Mouse (Mus musculus) forebrain, embryonic 13.5 days (tissue): ENCODE data around the gene Ptgr2. TPM values are rescaled to one million over a fixed set of nuclear protein-coding genes. Genes with fewer than 3 reads are reported as not detected.
"Not testable (repeated sequence)": the region's sequence is repeated elsewhere in the genome, so short reads cannot be mapped to it uniquely, and the experiment has no call there.

Experiments
- ATAC-seq: fragments of 200-750 bp; cut with Nextera tagmentation; 2 replicates; pipeline ENCODE4 v1.8.0; 2017
- H3K27ac ChIP-seq: fragments of 300-500 bp; sonication (generic); 2 replicates; pipeline ENCODE4 v1.5.1; 2015; ENCODE audit warnings: inconsistent platforms, mild to moderate bottlenecking, moderate library complexity
- H3K27me3 ChIP-seq: fragments of 300-500 bp; sonication (generic); 2 replicates; pipeline ENCODE4 v1.6.1; 2015; ENCODE audit warnings: mild to moderate bottlenecking, inconsistent platforms
- H3K36me3 ChIP-seq: fragments of 300-500 bp; sonication (generic); 2 replicates; pipeline ENCODE4 v1.6.1; 2015; ENCODE audit warnings: mild to moderate bottlenecking, inconsistent platforms; ENCODE audit not compliant: poor library complexity, severe bottlenecking
- H3K4me1 ChIP-seq: fragments of 300-500 bp; sonication (generic); 2 replicates; pipeline ENCODE4 v1.6.1; 2015; ENCODE audit warnings: inconsistent platforms
- H3K4me2 ChIP-seq: fragments of 300-500 bp; sonication (generic); 2 replicates; pipeline ENCODE4 v1.6.1; 2015; ENCODE audit warnings: inconsistent platforms, mild to moderate bottlenecking, moderate library complexity
- H3K4me3 ChIP-seq: fragments of 300-500 bp; sonication (generic); 2 replicates; pipeline ENCODE4 v1.5.1; 2015; ENCODE audit warnings: mild to moderate bottlenecking, inconsistent platforms
- H3K9ac ChIP-seq: fragments of 300-500 bp; sonication (generic); 2 replicates; pipeline ENCODE4 v1.6.1; 2015; ENCODE audit warnings: mild to moderate bottlenecking, inconsistent platforms
- H3K9me3 ChIP-seq: fragments of 300-500 bp; sonication (generic); replicated peaks from 2 replicates; pipeline ENCODE4 v1.6.1; 2016; ENCODE audit warnings: inconsistent platforms
- WGBS: fragments of 180-500 bp; shearing (Covaris S2); methylation state at CpG from one replicate; pipeline ENCODE4 v1.1.7; 2015; 5-methylcytosine and 5-hydroxymethylcytosine counted together
- polyA plus RNA-seq: library from polyadenylated mRNA; unstranded; fragments of >200 nt; fragmentation: Nextera tagmentation; extraction: Ambion mirVana; gene quantifications from 2 replicates; pipeline ENCODE4 v1.2.1, GENCODE M21; 2015

Ptgr2 gene
- polyA plus RNA-seq, 1 experiment from 2014 or later = 13.3 TPM

DNA sequence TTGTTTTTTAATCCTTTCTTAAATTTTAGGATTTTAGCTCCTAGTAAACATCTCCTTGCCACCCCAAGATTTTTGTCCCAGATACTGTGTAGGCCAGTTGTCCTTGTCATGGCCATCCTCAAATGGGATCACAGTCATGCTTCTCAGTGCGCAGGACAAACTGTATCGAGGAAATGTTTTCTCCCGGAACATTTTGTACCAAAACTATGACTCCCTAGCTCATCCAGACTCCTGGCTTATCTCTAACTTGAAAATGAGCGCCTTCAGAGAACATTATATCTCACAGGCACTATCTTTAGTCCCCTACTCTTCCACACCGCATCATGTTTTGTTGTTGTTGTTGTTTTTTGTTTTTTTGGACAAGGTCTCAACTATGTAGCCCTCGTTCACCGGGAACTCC lies 31.0 kb downstream of the Ptgr2 start:
- Histone ChIP-seq H3K4me1 (peaks cover 33% of the 10 kb centered on the region), H3K9me3 (no peaks in the 10 kb centered on the region), H3K27me3 (no peaks in the 10 kb centered on the region), H3K9ac (peak overlapping the region; percentile 94), H3K4me2 (peak overlapping the region; percentile 95), H3K36me3 (no peaks in the 10 kb centered on the region), H3K27ac (no peak overlapping the region), H3K4me3 (peak overlapping the region; percentile 99)
- 39% methylated on average over 7 of the region's 7 CpGs for WGBS
- ATAC-seq = no peak

DNA sequence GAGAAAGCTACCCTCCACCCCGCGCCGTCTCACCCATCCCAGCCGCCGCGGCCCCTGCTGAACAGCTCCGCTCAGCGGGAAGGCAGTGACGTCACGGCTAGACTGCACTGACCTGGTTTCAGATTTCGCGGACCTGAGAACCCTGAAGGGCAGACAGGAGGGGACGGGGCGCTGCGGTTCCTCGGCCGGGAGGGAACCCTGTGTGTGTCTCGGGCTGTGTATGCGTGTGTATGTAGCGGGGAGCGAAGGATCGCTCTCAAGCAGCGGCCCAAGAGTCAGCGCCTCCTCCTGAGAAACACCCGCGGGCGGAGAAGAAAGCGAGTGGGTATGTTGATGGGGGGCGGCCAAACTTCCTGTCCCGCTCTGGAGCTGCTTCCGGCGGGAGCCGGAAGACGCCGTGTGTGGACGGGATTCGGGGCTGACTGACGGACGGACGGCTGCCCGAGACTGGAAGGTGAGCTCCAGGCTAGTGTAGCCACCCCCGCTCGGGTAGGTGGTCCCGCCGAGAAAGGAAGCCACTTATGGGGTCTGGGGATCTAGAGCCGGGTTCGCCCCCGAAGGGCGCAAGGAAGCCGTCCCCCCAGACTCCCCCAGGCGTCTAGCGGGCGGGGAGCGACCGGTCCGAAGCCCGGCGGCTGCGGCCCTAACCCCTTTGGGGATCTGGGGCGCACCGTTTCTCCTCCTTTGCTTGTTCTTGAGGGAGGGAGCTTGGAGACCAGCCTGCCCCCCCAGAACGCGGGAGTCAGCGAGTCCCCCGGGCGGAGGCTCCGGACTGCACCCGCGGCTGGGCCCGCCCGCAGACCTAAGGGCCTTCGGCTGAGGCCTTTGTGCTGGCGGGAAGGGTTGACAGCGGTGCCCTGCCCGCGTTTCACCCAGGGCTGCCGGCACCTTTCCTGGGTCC lies 31.9 kb downstream of the Ptgr2 start, which contains the start of gene Zfp410:
Gene Zfp410 (plus strand): TSS at position 132 of the 901 bp plus-strand sequence.
- Histone ChIP-seq H3K4me1 (peaks cover 33% of the 10 kb centered on the region), H3K4me3 (peak within 1 kb of the TSS; percentile 99), H3K9me3 (no peaks in the 10 kb centered on the region), H3K36me3 (no peaks in the 10 kb centered on the region), H3K4me2 (peak within 1 kb of the TSS; percentile 95), H3K9ac (peak within 1 kb of the TSS; percentile 94), H3K27me3 (no peaks in the 10 kb centered on the region), H3K27ac (peak within 1 kb of the TSS; percentile 92)
- ATAC-seq = peak; percentile 94
- WGBS = under 1% methylated on average over 76 of the region's 77 CpGs

DNA sequence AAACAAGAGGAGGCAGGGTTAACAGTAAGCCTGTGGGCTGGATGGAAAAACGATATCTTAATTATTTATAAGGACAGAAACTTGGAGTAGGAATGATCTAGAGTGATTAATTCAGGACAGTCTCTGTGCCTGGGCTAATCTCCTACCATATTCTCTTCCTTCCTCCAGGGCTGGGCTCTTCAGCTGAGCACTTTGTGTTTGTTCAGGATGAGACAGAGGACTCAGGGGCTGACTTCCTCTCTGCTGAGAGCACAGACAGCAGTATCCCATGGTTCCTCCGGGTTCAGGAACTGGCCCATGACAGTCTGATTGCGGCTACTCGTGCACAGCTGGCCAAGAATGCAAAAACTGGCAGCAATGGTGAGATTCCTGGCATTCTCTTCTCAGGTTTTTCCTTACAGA lies 42.1 kb downstream of the Ptgr2 start:
- peaks cover 67% of the 10 kb centered on the region for H3K36me3 ChIP-seq
- H3K4me3 ChIP-seq = no peak overlapping the region
- 90% methylated on average over 4 of the region's 4 CpGs for WGBS
- H3K9me3 ChIP-seq = no peaks in the 10 kb centered on the region
- H3K27ac ChIP-seq = no peak overlapping the region
- no peak overlapping the region for H3K4me2 ChIP-seq
- no peak for ATAC-seq
- no peaks in the 10 kb centered on the region for H3K27me3 ChIP-seq
- no peak overlapping the region for H3K9ac ChIP-seq
- no peaks in the 10 kb centered on the region for H3K4me1 ChIP-seq

DNA sequence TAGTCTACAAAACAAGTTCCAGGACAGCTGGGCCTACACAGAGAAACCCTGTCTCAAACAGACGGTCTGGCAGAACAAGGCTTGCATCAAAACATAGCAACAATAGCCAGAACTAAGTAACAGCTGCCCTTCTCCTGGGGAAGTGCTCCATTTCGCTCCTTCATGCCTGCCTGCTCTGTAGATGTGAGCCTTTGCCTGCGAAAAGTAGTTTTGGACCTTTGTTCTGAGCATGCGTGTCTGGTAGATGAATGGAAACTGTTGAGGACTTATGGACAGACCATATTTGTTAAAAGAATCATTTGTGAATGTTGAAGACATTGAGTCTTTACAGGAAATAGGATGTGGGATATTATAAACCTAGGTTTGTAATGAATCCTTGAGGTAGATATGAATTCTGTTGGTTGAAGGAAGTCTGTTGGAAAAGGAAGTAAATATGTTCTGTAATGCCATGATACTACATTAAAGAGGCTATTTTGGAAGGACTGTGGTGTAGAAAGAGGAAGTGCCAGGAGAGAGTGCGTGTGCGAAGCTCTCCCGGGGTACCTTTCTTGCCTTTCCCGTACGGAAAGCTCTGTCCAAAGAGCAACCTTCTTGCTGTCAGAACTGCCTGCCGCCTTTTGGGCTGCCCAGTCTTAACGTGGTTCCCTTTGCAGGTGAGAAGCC lies 52.1 kb downstream of the Ptgr2 start:
- ATAC-seq = no peak
- Histone ChIP-seq H3K4me2 (no peak overlapping the region), H3K36me3 (peaks cover 89% of the 10 kb centered on the region), H3K27me3 (no peaks in the 10 kb centered on the region), H3K9ac (no peak overlapping the region), H3K27ac (no peak overlapping the region), H3K9me3 (no peaks in the 10 kb centered on the region), H3K4me1 (no peaks in the 10 kb centered on the region), H3K4me3 (no peak overlapping the region)
- WGBS = 91% methylated on average over 11 of the region's 11 CpGs

DNA sequence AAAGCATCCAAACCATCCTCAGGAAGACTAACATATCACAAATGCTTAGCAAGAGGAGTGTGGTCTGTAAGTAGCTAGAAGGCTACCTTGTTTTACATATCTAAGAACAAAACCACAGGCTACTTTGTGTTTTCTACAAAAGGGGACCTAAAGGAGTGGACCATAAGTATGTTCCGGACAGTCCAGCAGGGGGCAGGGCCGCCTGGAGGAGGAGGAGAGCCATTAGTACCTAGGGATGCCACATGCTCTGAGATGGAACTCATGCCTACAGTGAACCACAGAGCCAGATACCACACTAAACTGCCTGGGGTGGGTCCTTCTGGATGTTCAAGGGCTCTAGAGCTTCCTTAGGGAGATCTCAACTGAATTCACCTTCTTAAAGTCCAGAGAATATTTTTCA lies 62.2 kb downstream of the Ptgr2 start:
- H3K4me1 ChIP-seq = no peaks in the 10 kb centered on the region
- no peaks in the 10 kb centered on the region for H3K9me3 ChIP-seq
- peaks cover 81% of the 10 kb centered on the region for H3K36me3 ChIP-seq
- 56% methylated on average over 2 of the region's 2 CpGs for WGBS
- H3K4me2 ChIP-seq = no peak overlapping the region
- ATAC-seq = no peak
- no peaks in the 10 kb centered on the region for H3K27me3 ChIP-seq
- no peak overlapping the region for H3K27ac ChIP-seq
- no peak overlapping the region for H3K9ac ChIP-seq
- H3K4me3 ChIP-seq = no peak overlapping the region

DNA sequence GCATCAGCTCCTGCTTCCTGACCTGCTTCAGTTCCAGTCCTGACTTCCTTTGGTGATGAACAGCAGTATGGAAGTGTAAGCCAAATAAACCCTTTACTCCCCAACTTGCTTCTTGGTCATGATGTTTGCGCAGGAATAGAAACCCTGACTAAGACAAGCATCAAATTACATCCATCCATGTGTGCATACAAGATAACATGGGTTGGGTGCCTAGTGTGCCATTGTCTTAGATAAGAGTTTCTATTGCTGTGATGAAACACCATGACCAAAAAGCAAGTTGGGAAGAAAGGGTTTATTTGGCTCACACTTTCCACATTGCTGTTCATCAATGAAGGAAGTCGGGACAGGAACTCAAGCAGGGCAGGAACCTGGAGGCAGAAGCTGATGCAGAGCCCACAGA lies 73.7 kb downstream of the Ptgr2 start:
- not testable (repeated sequence) for H3K9me3 ChIP-seq, H3K9ac ChIP-seq, ATAC-seq, H3K27me3 ChIP-seq, H3K27ac ChIP-seq, H3K4me3 ChIP-seq, H3K4me2 ChIP-seq
- Histone ChIP-seq H3K4me1 (peaks cover 23% of the 10 kb centered on the region), H3K36me3 (peaks cover 39% of the 10 kb centered on the region)
- 93% methylated on average over 2 of the region's 2 CpGs for WGBS

DNA sequence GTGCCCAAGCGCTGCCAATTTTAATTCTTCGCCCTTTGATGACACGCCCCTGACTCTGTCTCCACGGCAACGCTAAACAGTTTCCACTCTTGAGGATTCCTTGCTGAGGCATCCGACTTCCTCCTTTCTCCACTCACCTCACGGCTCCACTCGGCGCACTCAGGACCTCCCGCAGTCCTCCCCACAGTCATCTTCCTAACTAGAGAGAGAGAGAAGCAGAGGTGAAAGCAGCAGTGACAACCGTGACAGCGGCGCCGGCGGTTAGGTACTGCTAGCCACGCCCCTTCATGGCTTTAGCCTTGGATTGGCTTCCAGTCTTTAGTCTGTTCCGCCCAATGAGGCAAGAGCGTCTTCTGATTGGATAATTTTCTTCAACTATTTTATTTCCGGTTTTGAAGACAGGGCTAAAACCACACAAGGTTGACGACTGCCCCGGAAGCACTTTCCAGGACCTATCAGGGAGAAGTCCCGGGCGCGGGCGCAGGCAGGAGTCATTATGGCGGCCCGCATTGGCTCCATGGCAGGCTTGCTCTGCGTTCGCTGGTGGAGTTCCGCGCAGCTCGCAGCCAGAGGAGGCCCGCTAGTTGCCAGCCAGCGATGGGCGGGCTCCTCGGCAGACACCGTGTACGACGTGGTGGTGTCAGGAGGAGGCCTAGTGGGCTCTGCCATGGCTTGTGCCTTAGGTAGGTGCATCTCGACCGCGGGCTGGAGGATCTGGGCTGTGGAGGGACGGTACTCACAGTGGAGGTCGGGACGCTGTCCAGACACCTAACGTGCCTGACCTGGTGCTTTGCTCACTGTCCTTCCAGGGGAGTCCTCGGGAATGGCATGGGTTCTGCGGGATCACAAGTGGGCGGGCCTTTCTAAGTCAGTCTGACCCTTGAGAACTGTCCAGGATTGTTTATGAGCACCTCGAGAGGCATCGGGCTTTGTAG lies 76.8 kb downstream of the Ptgr2 start, which contains the start of the genes Coq6 and Fam161b:
Gene Coq6 (plus strand): TSS at position 103 of the 935 bp plus-strand sequence.
Gene Fam161b (minus strand): TSS at position 279 of the 935 bp plus-strand sequence.
- H3K4me2 ChIP-seq = peak within 1 kb of the TSS; percentile 85
- peak within 1 kb of the TSS; percentile 45; the same call in 1 of the 2 replicates for H3K27ac ChIP-seq
- WGBS = under 1% methylated on average over 51 of the region's 51 CpGs
- no peaks in the 10 kb centered on the region for H3K27me3 ChIP-seq
- H3K9ac ChIP-seq = peak within 1 kb of the TSS; percentile 76
- peak; percentile 99 for ATAC-seq
- peaks cover 29% of the 10 kb centered on the region for H3K4me1 ChIP-seq
- peak within 1 kb of the TSS; percentile 93 for H3K4me3 ChIP-seq
- H3K36me3 ChIP-seq = peaks cover 7% of the 10 kb centered on the region
- H3K9me3 ChIP-seq = no peaks in the 10 kb centered on the region

DNA sequence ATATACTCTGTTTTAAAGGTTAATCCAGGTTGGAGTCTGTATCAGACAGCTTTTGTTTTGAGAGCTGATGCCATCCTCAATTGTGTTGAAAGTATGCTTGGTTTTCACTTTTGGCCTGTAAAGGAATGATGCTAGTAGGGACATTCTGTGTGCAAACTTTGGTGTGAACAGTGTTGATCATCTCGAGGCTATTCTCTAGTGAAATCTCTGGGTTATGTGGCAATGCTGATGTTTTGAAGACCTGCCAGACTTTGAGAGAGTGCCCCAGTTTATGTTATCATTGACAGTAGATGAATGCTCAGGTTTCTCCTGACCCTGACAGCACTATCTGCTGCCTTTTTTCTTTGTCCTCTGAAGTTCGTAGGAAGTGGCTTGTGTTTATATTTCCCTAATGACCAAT lies 77.8 kb downstream of the Ptgr2 start:
- peak overlapping the region; percentile 85 for H3K4me2 ChIP-seq
- peak overlapping the region; percentile 93 for H3K4me3 ChIP-seq
- 0 out of 2 replicates have a peak overlapping the region, but pooled peaks have one; percentile 76 for H3K9ac ChIP-seq
- no peaks in the 10 kb centered on the region for H3K27me3 ChIP-seq
- H3K4me1 ChIP-seq = peaks cover 29% of the 10 kb centered on the region
- ATAC-seq = no peak
- no peak overlapping the region for H3K27ac ChIP-seq
- no peaks in the 10 kb centered on the region for H3K9me3 ChIP-seq
- WGBS = 77% methylated on average over 2 of the region's 2 CpGs
- H3K36me3 ChIP-seq = peaks cover 10% of the 10 kb centered on the region

DNA sequence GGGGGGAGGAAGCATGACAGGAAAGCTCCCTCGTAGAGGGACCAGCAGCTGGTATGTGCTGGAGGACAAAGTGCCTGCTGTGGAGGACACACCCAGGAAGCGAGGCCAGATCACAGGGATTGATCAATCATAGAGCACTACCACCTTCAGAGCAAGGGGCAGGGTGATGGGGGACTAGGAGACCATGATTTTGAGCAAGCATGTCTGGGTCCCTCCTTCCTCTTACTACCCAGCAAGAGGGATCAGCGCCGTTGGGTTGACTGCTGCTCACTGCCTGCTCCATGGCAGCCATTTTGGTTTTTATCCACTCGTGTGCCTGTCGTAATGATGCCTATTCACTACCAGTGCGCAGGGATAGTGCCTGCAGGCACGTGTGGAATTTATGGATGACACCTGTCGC lies 79.3 kb downstream of the Ptgr2 start:
- ATAC-seq = no peak
- WGBS = 93% methylated on average over 9 of the region's 9 CpGs
- Histone ChIP-seq H3K4me1 (peaks cover 29% of the 10 kb centered on the region), H3K27ac (no peak overlapping the region), H3K9me3 (no peaks in the 10 kb centered on the region), H3K9ac (no peak overlapping the region), H3K4me2 (no peak overlapping the region), H3K36me3 (peaks cover 23% of the 10 kb centered on the region), H3K27me3 (no peaks in the 10 kb centered on the region), H3K4me3 (no peak overlapping the region)

DNA sequence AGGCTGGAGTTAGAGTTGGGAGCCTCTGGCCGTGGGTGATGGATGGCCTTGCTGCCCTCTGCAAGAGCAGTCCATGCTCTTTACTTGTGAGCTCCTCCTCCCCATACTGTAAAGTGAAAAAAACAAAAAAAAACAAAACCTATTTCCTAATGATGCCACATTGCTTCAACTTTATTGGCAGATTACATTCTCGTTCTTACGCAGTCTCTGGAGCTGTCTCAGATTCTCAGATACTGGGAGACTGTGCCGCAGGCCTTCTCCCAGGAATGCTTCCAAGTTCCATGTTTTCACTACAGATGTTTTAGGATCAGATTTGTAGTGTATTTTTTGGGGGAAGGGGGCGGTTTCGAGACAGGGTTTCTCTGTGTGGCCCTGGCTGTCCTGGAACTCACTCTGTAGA lies 80.1 kb downstream of the Ptgr2 start:
- Histone ChIP-seq H3K36me3 (peaks cover 31% of the 10 kb centered on the region), H3K9me3 (no peaks in the 10 kb centered on the region), H3K27me3 (no peaks in the 10 kb centered on the region), H3K4me3 (no peak overlapping the region), H3K9ac (no peak overlapping the region), H3K4me1 (peaks cover 29% of the 10 kb centered on the region), H3K4me2 (no peak overlapping the region), H3K27ac (no peak overlapping the region)
- no peak for ATAC-seq
- 97% methylated on average over 6 of the region's 6 CpGs for WGBS
